Comparison of ENCODE assay signal across 24 mouse cellular contexts in the genomic region with DNA sequence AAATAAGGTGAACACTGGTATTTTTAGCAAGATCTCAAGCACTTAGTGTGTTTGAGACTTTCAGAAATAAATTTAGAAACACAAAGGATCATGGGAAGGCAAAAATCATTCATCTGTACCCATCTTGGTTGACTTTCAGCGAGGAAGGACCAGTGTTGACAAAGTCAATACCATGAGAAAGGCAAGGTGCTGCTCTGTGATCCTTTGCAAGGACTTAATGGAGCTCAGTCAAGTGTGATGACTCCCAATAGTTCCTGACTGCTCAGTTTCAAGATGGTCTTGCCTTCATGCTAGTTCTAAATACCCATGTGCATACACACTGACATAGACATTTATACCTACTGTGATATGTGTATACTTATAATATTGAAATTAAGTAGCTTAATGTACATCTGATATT. TPM values are rescaled to one million over a fixed set of nuclear protein-coding genes. Genes with fewer than 3 reads are reported as not detected.
DNase-seq lines count a peak whose midpoint lies in the region; ATAC-seq and TF ChIP-seq lines count a peak whose summit lies in the region.
"Had no signal": no experiment of that assay in that cellular context is flagged by ENCODE, and none has a peak within 500 bp of the region (broad histone marks: within the 10 kb centered on the region; RNA-seq: fewer than 3 reads in every experiment).

No protein-coding gene starts in this region.

- H3K4me1 ChIP-seq in kidney, embryonic 14.5 days (ENCODE audit: control insufficient read depth, insufficient read depth, low read length): no peaks in the 10 kb centered on the region
- no peaks in the 10 kb centered on the region for H3K4me1 ChIP-seq in kidney, embryonic 15.5 days
- peaks cover 5% of the 10 kb centered on the region; the same call in 1 of the 2 replicates for H3K4me1 ChIP-seq in kidney, embryonic 16.5 days (ENCODE audit: insufficient read depth, low read length)
- H3K4me1 ChIP-seq in kidney, postnatal 0 days (replicated peaks; ENCODE audit: insufficient read depth, low read length): no peaks in the 10 kb centered on the region

- H3K36me3 ChIP-seq in kidney, embryonic 14.5 days (ENCODE audit: control insufficient read depth, insufficient read depth, low read length): no peaks in the 10 kb centered on the region
- H3K36me3 ChIP-seq in kidney, embryonic 15.5 days: no peaks in the 10 kb centered on the region
- no peaks in the 10 kb centered on the region for H3K36me3 ChIP-seq in kidney, embryonic 16.5 days (ENCODE audit: insufficient read depth, low read length)
- no peaks in the 10 kb centered on the region for H3K36me3 ChIP-seq in kidney, postnatal 0 days (ENCODE audit: insufficient read depth, low read length)
- H3K36me3 ChIP-seq: G1E had no signal

- DNase-seq in kidney, postnatal 4 days: no peak
- DNase-seq in kidney, postnatal 25 days: no peak
- DNase-seq in kidney, postnatal 10 days: no peak
- DNase-seq in kidney, postnatal 0 days (ENCODE audit: low spot score): peak; percentile 55
- no peak for DNase-seq in kidney, adult 18-20 months
- DNase-seq: adrenal gland, adult 2 months; adrenal gland, adult 8-10 months; adrenal gland, postnatal 10 days; adrenal gland, postnatal 14 days; adrenal gland, postnatal 25 days; adrenal gland, postnatal 36 days; B cell, adult 2 months; cerebellum, adult 11 months; cerebellum, adult 11-12 months had no signal

- no peak overlapping the region for H3K27ac ChIP-seq in kidney, embryonic 14.5 days (ENCODE audit: low read depth, low read length)
- H3K27ac ChIP-seq in kidney, embryonic 15.5 days: no peak overlapping the region
- H3K27ac ChIP-seq in kidney, embryonic 16.5 days (ENCODE audit: low read length): peak overlapping the region; percentile 53; the same call in 1 of the 2 replicates
- H3K27ac ChIP-seq in kidney, postnatal 0 days: no peak overlapping the region

- 47% methylated on average over 1 of the region's 1 CpGs for WGBS in kidney, embryonic 14.5 days
- 31% methylated on average over 1 of the region's 1 CpGs for WGBS in kidney, embryonic 15.5 days
- WGBS in kidney, embryonic 16.5 days: 40% methylated on average over 1 of the region's 1 CpGs
- 36% methylated on average over 1 of the region's 1 CpGs for WGBS in kidney, postnatal 0 days

- no peak overlapping the region for H3K9ac ChIP-seq in kidney, embryonic 14.5 days (ENCODE audit: low read depth, low read length)
- no peak overlapping the region for H3K9ac ChIP-seq in kidney, embryonic 15.5 days
- no peak overlapping the region for H3K9ac ChIP-seq in kidney, embryonic 16.5 days (replicated peaks; ENCODE audit: low read length)
- H3K9ac ChIP-seq in kidney, postnatal 0 days (ENCODE audit: low read depth, low read length): no peak overlapping the region

- no peak for TF ChIP-seq CTCF in kidney, postnatal 0 days (IDR thresholded peaks at IDR 0.05; ENCODE audit: low read depth)

- H3K27me3 ChIP-seq in kidney, embryonic 14.5 days (ENCODE audit: control insufficient read depth, insufficient read depth, low read length): no peaks in the 10 kb centered on the region
- H3K27me3 ChIP-seq in kidney, embryonic 15.5 days: no peaks in the 10 kb centered on the region
- no peaks in the 10 kb centered on the region for H3K27me3 ChIP-seq in kidney, embryonic 16.5 days (ENCODE audit: insufficient read depth, low read length)
- H3K27me3 ChIP-seq in kidney, postnatal 0 days (ENCODE audit: insufficient read depth, low read length): no peaks in the 10 kb centered on the region
- H3K27me3 ChIP-seq: CH12.LX, Patski had no signal

- H3K4me2 ChIP-seq in kidney, embryonic 14.5 days (replicated peaks; ENCODE audit: low read depth, low read length): no peak overlapping the region
- H3K4me2 ChIP-seq in kidney, embryonic 15.5 days: no peak overlapping the region
- H3K4me2 ChIP-seq in kidney, embryonic 16.5 days (replicated peaks; ENCODE audit: low read depth, low read length): no peak overlapping the region
- no peak overlapping the region for H3K4me2 ChIP-seq in kidney, postnatal 0 days (ENCODE audit: low read length)

- H3K4me3 ChIP-seq in kidney, embryonic 14.5 days (ENCODE audit: low read length): no peak overlapping the region
- H3K4me3 ChIP-seq in kidney, embryonic 15.5 days (replicated peaks): no peak overlapping the region
- H3K4me3 ChIP-seq in kidney, embryonic 16.5 days (ENCODE audit: low read length): no peak overlapping the region
- H3K4me3 ChIP-seq in kidney, postnatal 0 days (replicated peaks; ENCODE audit: low read depth, low read length): no peak overlapping the region

- H3K9me3 ChIP-seq in kidney, embryonic 14.5 days (ENCODE audit: control insufficient read depth, low read length): no peaks in the 10 kb centered on the region
- no peaks in the 10 kb centered on the region for H3K9me3 ChIP-seq in kidney, embryonic 15.5 days (replicated peaks)
- no peaks in the 10 kb centered on the region for H3K9me3 ChIP-seq in kidney, embryonic 16.5 days (ENCODE audit: low read length)
- H3K9me3 ChIP-seq in kidney, postnatal 0 days (replicated peaks; ENCODE audit: low read length): no peaks in the 10 kb centered on the region
- H3K9me3 ChIP-seq: G1E had no signal

- ATAC-seq in kidney, embryonic 14.5 days (ENCODE audit: low FRiP score, low TSS enrichment): peak; percentile 87; the same call in 1 of the 2 replicates
- ATAC-seq in kidney, embryonic 15.5 days (replicated peaks; ENCODE audit: low FRiP score): peak; percentile 92
- peak; percentile 88 for ATAC-seq in kidney, embryonic 16.5 days (ENCODE audit: low FRiP score, low TSS enrichment)
- no peak; the same call in 1 of the 2 replicates for ATAC-seq in kidney, postnatal 0 days (replicated peaks; ENCODE audit: low FRiP score, low read depth)
- ATAC-seq: activated CD4-positive, CD25-positive, alpha-beta regulatory T cell, adult 4 months; CD4-positive, CD25-positive, alpha-beta regulatory T cell, adult 4 months had no signal

RNA-seq across cellular contexts. Expression of gene Tas2r118, which starts 56.5 kb away (rescaled TPM):
- polyA plus RNA-seq in kidney, embryonic 14.5 days (2014; fragmentation: Nextera tagmentation; extraction: Ambion mirVana): not detected in 2 replicates
- polyA plus RNA-seq in kidney, embryonic 15.5 days (2015; fragmentation: Nextera tagmentation; extraction: Ambion mirVana): not detected in 2 replicates
- not detected in 2 replicates for polyA plus RNA-seq in kidney, embryonic 16.5 days (2015; fragmentation: Nextera tagmentation; extraction: Ambion mirVana)
- not detected in 2 replicates for polyA plus RNA-seq in kidney, postnatal 0 days (2015; fragmentation: Nextera tagmentation; extraction: Ambion mirVana)
- polyA plus RNA-seq: activated CD4-positive, CD25-positive, alpha-beta regulatory T cell, adult 4 months; adrenal gland, adult 2 months; brain, embryonic 14.5 days; C2C12; CD4-positive, CD25-positive, alpha-beta regulatory T cell, adult 4 months; G1E; Patski had no signal
